Mouse (Mus musculus): ENCODE data around the gene Plcxd3.
"Not testable (repeated sequence)": the region's sequence is repeated elsewhere in the genome, so short reads cannot be mapped to it uniquely, and the experiment has no call there.

The Plcxd3 gene

DNA sequence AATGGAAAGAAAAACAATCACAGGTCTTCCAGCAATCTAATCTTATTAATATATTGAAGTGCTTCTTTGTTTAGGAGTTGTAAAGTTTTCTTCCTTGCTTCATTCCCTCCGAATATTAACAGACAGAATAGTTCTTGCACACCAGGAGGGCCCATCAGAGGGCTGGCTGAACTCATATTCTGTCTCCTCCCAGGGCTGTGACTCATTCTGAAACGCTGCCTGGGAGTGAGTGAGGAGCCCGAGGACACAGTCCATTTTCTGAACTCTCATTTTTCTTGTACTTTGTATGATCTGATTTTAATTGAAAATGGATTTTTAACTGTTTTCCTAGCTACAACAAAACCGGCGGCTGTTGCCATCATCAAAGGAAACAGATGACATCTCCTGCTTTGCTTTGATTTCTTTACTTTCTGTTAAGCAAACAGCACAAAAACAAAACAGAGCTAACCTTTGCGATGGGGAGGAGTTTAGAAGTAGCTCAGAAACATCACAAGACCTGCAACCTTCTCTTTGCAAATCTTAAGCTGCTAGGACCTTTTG, 186.2 kb downstream of the Plcxd3 start:
- no peak for DNase-seq (ENCODE audit: low spot score)

DNA sequence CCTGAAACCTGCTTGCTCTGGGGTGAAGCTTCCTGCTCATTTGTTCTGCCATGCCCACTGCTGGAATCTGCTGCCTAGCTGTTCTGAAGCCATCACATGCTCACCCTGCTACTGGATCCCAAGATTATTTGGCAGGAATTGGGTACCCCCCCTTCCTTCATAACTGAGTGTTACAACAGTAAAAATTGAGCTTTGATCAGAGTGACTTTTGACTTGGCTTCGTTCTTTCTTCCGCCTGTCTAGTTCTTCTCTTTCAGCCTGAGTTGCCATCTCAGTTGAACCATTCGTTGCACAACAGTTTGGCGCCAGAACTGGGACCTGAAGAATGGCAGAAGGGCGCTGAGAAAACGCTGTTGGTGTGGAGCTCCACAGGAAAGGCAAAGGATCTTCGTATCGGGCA, 220.2 kb downstream of the Plcxd3 start:
- not testable (repeated sequence) for DNase-seq (ENCODE audit: low spot score)

GRCm38 (mm10) chr15:4598661-4599060, 223.4 kb downstream of the Plcxd3 start:
- DNase-seq (ENCODE audit: low spot score), result not testable (repeated sequence)

DNA sequence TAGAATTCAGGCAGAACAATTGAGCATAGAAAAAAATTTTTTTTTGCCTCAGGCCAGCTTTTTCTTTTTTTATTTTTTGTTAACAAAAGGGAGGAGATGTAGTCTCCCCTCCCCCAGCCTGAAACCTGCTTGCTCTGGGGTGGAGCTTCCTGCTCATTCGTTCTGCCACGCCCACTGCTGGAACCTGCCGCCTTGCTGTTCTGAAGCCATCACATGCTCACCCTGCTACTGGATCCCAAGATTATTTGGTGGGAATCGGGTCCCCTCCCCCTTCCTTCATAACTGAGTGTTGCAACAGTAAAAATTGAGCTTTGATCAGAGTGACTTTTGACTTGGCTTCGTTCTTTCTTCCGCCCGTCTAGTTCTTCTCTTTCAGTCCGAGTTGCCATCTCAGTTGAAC, 224.0 kb downstream of the Plcxd3 start:
- DNase-seq (ENCODE audit: low spot score), result not testable (repeated sequence)

GRCm38 (mm10) chr15:4605630-4606029, 230.3 kb downstream of the Plcxd3 start:
- DNase-seq (ENCODE audit: low spot score), result no peak
